Mouse (Mus musculus) embryonic fibroblast, embryonic 13.5 days (primary cell): ENCODE results near the gene Nectin1. TPM values are rescaled to one million over a fixed set of nuclear protein-coding genes. Genes with fewer than 3 reads are reported as not detected.

Experiments
- H3K27ac ChIP-seq: 2 replicates; pipeline ENCODE4 v1.5.1; 2012; ENCODE audit warnings: low read length, control low read depth, inconsistent platforms; ENCODE audit not compliant: insufficient read depth
- H3K4me1 ChIP-seq: 2 replicates; pipeline ENCODE4 v1.6.1; 2011; ENCODE audit warnings: low read length; ENCODE audit not compliant: control insufficient read depth, insufficient read depth
- H3K4me3 ChIP-seq: 2 replicates; pipeline ENCODE4 v1.5.1; 2011; ENCODE audit warnings: mild to moderate bottlenecking, control low read depth, low read length; ENCODE audit not compliant: insufficient read depth
- CTCF ChIP-seq: IDR thresholded peaks from 2 replicates; pipeline ENCODE4 v1.5.1; 2011; ENCODE audit warnings: mild to moderate bottlenecking, control low read depth, low read length, moderate library complexity, borderline replicate concordance; ENCODE audit not compliant: insufficient read depth
- POLR2A ChIP-seq: IDR thresholded peaks from 2 replicates; pipeline ENCODE4 v1.6.1; 2011; ENCODE audit warnings: low read depth, mild to moderate bottlenecking, control low read depth, low read length, moderate library complexity
- polyA plus RNA-seq: library from polyadenylated mRNA; stranded (reverse); fragments of >200 nt; gene quantifications from 2 replicates; pipeline ENCODE4 v1.2.4, GENCODE M21; 2011; ENCODE audit warnings: low read depth; ENCODE audit not compliant: missing spikeins, insufficient read length

Nectin1 gene
- polyA plus RNA-seq, 1 experiment: 13.2 TPM

GRCm38 (mm10) chr9:43747710-43748109, 3.9 kb downstream of the Nectin1 start:
- TF ChIP-seq POLR2A: no peak
- TF ChIP-seq CTCF: no peak

GRCm38 (mm10) chr9:43748519-43748918, 4.7 kb downstream of the Nectin1 start:
- no peak overlapping the region for H3K4me3 ChIP-seq
- no peak overlapping the region for H3K27ac ChIP-seq
- no peaks in the 10 kb centered on the region for H3K4me1 ChIP-seq
- TF ChIP-seq CTCF (no peak), POLR2A (no peak)

More at GRCm38 (mm10) chr9:43747710-43748109, 3.9 kb downstream of the Nectin1 start:
- Histone ChIP-seq H3K4me3 (no peak overlapping the region), H3K4me1 (no peaks in the 10 kb centered on the region), H3K27ac (no peak overlapping the region)

GRCm38 (mm10) chr9:43750053-43750452, 6.3 kb downstream of the Nectin1 start:
- TF ChIP-seq CTCF (no peak), POLR2A (no peak)
- Histone ChIP-seq H3K4me1 (no peaks in the 10 kb centered on the region), H3K4me3 (no peak overlapping the region), H3K27ac (no peak overlapping the region)

GRCm38 (mm10) chr9:43751111-43751510, 7.3 kb downstream of the Nectin1 start:
- TF ChIP-seq POLR2A (no peak), CTCF (no peak)
- H3K4me1 ChIP-seq: 0 out of 2 replicates have a peak, but pooled peaks cover 7% of the 10 kb centered on the region
- no peak overlapping the region for H3K27ac ChIP-seq
- no peak overlapping the region for H3K4me3 ChIP-seq

GRCm38 (mm10) chr9:43753481-43753880, 9.7 kb downstream of the Nectin1 start:
- no peak overlapping the region for H3K4me3 ChIP-seq
- peak overlapping the region; percentile 8; the same call in 1 of the 2 replicates for H3K27ac ChIP-seq
- 0 out of 2 replicates have a peak, but pooled peaks cover 10% of the 10 kb centered on the region for H3K4me1 ChIP-seq
- TF ChIP-seq CTCF (no peak), POLR2A (no peak)

GRCm38 (mm10) chr9:43754083-43754482, 10.3 kb downstream of the Nectin1 start:
- H3K4me1 ChIP-seq: peaks cover 16% of the 10 kb centered on the region; the same call in 1 of the 2 replicates
- no peak for TF ChIP-seq POLR2A
- TF ChIP-seq CTCF: no peak
- no peak overlapping the region for H3K4me3 ChIP-seq
- peak overlapping the region; percentile 8; the same call in 1 of the 2 replicates for H3K27ac ChIP-seq

- TF ChIP-seq CTCF (no peak), POLR2A (no peak)
- Histone ChIP-seq H3K4me3 (no peak overlapping the region), H3K27ac (no peak overlapping the region), H3K4me1 (peaks cover 18% of the 10 kb centered on the region; the same call in 1 of the 2 replicates)
Observed at GRCm38 (mm10) chr9:43754768-43755197, 11.0 kb downstream of the Nectin1 start.

GRCm38 (mm10) chr9:43755464-43755863, 11.7 kb downstream of the Nectin1 start:
- H3K27ac ChIP-seq: no peak overlapping the region
- H3K4me3 ChIP-seq: no peak overlapping the region
- TF ChIP-seq CTCF: no peak
- TF ChIP-seq POLR2A: no peak
- peaks cover 18% of the 10 kb centered on the region; the same call in 1 of the 2 replicates for H3K4me1 ChIP-seq

- Histone ChIP-seq H3K4me1 (peaks cover 18% of the 10 kb centered on the region; the same call in 1 of the 2 replicates), H3K4me3 (no peak overlapping the region), H3K27ac (no peak overlapping the region)
- TF ChIP-seq POLR2A (no peak), CTCF (no peak)
Observed at GRCm38 (mm10) chr9:43755928-43756327, 12.1 kb downstream of the Nectin1 start.

GRCm38 (mm10) chr9:43757225-43757624, 13.4 kb downstream of the Nectin1 start:
- Histone ChIP-seq H3K4me3 (no peak overlapping the region), H3K27ac (no peak overlapping the region), H3K4me1 (peaks cover 18% of the 10 kb centered on the region; the same call in 1 of the 2 replicates)
- no peak for TF ChIP-seq CTCF
- TF ChIP-seq POLR2A: no peak
